ENCODE assay signal across 15 mouse cellular contexts in the genomic region with DNA sequence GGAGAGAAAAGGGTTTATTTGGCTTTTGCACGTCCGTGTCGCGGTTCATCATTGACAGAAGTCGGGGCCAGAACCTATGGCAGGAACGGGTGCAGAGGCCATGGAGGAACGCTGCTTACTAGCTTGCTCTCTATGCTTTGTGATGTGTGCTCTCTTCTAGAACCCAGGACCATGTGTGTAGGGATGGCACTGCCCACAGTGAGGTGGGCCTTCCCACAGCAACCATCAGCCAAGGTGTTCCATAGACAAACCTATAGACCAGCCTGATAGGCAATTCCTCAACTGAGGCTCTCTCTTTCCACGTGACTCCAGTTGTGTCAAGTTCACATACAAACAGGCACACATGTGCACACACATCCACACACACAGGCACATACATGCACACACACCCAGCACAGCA.
DNase-seq lines count a peak whose midpoint lies in the region; ATAC-seq lines count a peak whose summit lies in the region.
"Had no signal": no experiment of that assay in that cellular context is flagged by ENCODE, and none has a peak within 500 bp of the region (broad histone marks: within the 10 kb centered on the region; RNA-seq: fewer than 3 reads in every experiment).

No protein-coding gene starts in this region.

- H3K27ac ChIP-seq in midbrain, embryonic 11.5 days (ENCODE audit: low read depth, low read length), result no peak overlapping the region
- H3K27ac ChIP-seq in midbrain, embryonic 10.5 days (replicated peaks), result no peak overlapping the region
- H3K27ac ChIP-seq: embryonic facial prominence, embryonic 10.5 days; embryonic facial prominence, embryonic 12.5 days; forebrain, embryonic 13.5 days; forebrain, embryonic 15.5 days had no signal

- peak; percentile 39 for DNase-seq in cerebellum, adult 11-12 months
- no peak for DNase-seq in cerebellum, adult 9-10 months
- peak; percentile 53 for DNase-seq in cerebellum, adult 9-11 months
- no peak for DNase-seq in cerebellum, postnatal 4 days (ENCODE audit: low spot score in 2 of 2)
- peak; percentile 60 for DNase-seq in midbrain, embryonic 11.5 days (ENCODE audit: low spot score, missing footprints)
- DNase-seq in midbrain, embryonic 10.5 days (ENCODE audit: low spot score), result no peak
- DNase-seq in gastrocnemius, postnatal 14 days, result no peak
- DNase-seq: adrenal gland, adult 2 months; adrenal gland, postnatal 10 days; adrenal gland, postnatal 25 days; forebrain, postnatal 0 days had no signal

- no peak overlapping the region for H3K9ac ChIP-seq in midbrain, embryonic 11.5 days (ENCODE audit: low read length)
- H3K9ac ChIP-seq: embryonic facial prominence, embryonic 12.5 days; forebrain, embryonic 13.5 days; forebrain, embryonic 15.5 days; forebrain, postnatal 0 days had no signal

- intact Hi-C loops in gastrocnemius, postnatal 14 days (cut with DNase I; ENCODE audit: low total_unique reads), result no loop called here

- H3K4me3 ChIP-seq in midbrain, embryonic 11.5 days (ENCODE audit: low read depth, low read length), result no peak overlapping the region
- H3K4me3 ChIP-seq in midbrain, embryonic 10.5 days, result no peak overlapping the region
- H3K4me3 ChIP-seq: embryonic facial prominence, embryonic 10.5 days; embryonic facial prominence, embryonic 12.5 days; forebrain, embryonic 13.5 days; forebrain, embryonic 15.5 days had no signal

- whole genome bisulfite sequencing in midbrain, embryonic 11.5 days, result 90% methylated on average over 8 of the region's 8 CpGs
- WGBS in midbrain, embryonic 10.5 days, result 93% methylated on average over 8 of the region's 8 CpGs

- H3K36me3 ChIP-seq in midbrain, embryonic 11.5 days (ENCODE audit: control insufficient read depth, insufficient read depth, low read length), result no peaks in the 10 kb centered on the region
- no peaks in the 10 kb centered on the region for H3K36me3 ChIP-seq in midbrain, embryonic 10.5 days
- H3K36me3 ChIP-seq: embryonic facial prominence, embryonic 10.5 days; embryonic facial prominence, embryonic 12.5 days; forebrain, embryonic 15.5 days had no signal

- H3K9me3 ChIP-seq in midbrain, embryonic 11.5 days (ENCODE audit: control insufficient read depth, low read length), result no peaks in the 10 kb centered on the region; the same call in 1 of the 2 replicates
- peaks cover 7% of the 10 kb centered on the region for H3K9me3 ChIP-seq in midbrain, embryonic 10.5 days (replicated peaks)
- H3K9me3 ChIP-seq: forebrain, embryonic 13.5 days; forebrain, embryonic 15.5 days had no signal

- no peak for ATAC-seq in midbrain, embryonic 11.5 days (ENCODE audit: low FRiP score)
- ATAC-seq: forebrain, embryonic 13.5 days; forebrain, embryonic 15.5 days; forebrain, postnatal 0 days had no signal

- no peak overlapping the region for H3K4me2 ChIP-seq in midbrain, embryonic 11.5 days
- H3K4me2 ChIP-seq: embryonic facial prominence, embryonic 12.5 days; forebrain, embryonic 13.5 days; forebrain, embryonic 15.5 days had no signal

- H3K27me3 ChIP-seq in midbrain, embryonic 11.5 days (ENCODE audit: control insufficient read depth, insufficient read depth, low read length), result no peaks in the 10 kb centered on the region
- peaks cover 18% of the 10 kb centered on the region for H3K27me3 ChIP-seq in midbrain, embryonic 10.5 days (ENCODE audit: low read depth, poor library complexity, severe bottlenecking)
- H3K27me3 ChIP-seq: embryonic facial prominence, embryonic 12.5 days; forebrain, embryonic 13.5 days; forebrain, embryonic 15.5 days had no signal

- H3K4me1 ChIP-seq in midbrain, embryonic 11.5 days (ENCODE audit: control insufficient read depth, insufficient read depth, low read length), result peaks cover 4% of the 10 kb centered on the region; the same call in 1 of the 2 replicates
- H3K4me1 ChIP-seq in midbrain, embryonic 10.5 days, result peaks cover 6% of the 10 kb centered on the region
- H3K4me1 ChIP-seq: embryonic facial prominence, embryonic 10.5 days; embryonic facial prominence, embryonic 12.5 days; forebrain, embryonic 13.5 days had no signal

Comparison
In these comparisons a context has a peak if more than half of its experiments do, and no peak if none do; other contexts are left out.
1. DNase-seq: peak in cerebellum, adult 11-12 months (single experiment), cerebellum, adult 9-11 months (single experiment) and midbrain, embryonic 11.5 days (single experiment); none in cerebellum, adult 9-10 months (single experiment), cerebellum, postnatal 4 days (0 of 2), midbrain, embryonic 10.5 days (single experiment) and gastrocnemius, postnatal 14 days (single experiment).